Mouse (Mus musculus) megakaryocyte, embryonic 14.5 days (primary cell): ENCODE data around the gene Rimkla. TPM values are rescaled to one million over a fixed set of nuclear protein-coding genes. Genes with fewer than 3 reads are reported as not detected.

Experiments
- H3K27me3 ChIP-seq: replicated peaks from 2 replicates; pipeline ENCODE3; 2012; ENCODE audit warnings: inconsistent platforms
- H3K36me3 ChIP-seq: replicated peaks from 2 replicates; pipeline ENCODE3; 2012; ENCODE audit warnings: low read length, inconsistent platforms, mixed read lengths
- H3K4me1 ChIP-seq: 2 replicates; pipeline ENCODE4 v1.6.1; 2012; ENCODE audit warnings: inconsistent platforms
- H3K4me3 ChIP-seq: replicated peaks from 2 replicates; pipeline ENCODE3; 2012; ENCODE audit warnings: moderate library complexity, mild to moderate bottlenecking, inconsistent platforms
- H3K9me3 ChIP-seq: 2 replicates; pipeline ENCODE4 v1.6.1; 2012; ENCODE audit warnings: inconsistent platforms
- FLI1 ChIP-seq: IDR thresholded peaks from 2 replicates; pipeline ENCODE4 v1.6.1; 2012; ENCODE audit warnings: low read length, inconsistent platforms, mixed read lengths
- GATA1 ChIP-seq: IDR thresholded peaks from 3 replicates; pipeline ENCODE4 v1.6.1; 2012; ENCODE audit warnings: mixed read lengths, low read length, inconsistent platforms, borderline replicate concordance
- polyA plus RNA-seq: library from polyadenylated mRNA; stranded (reverse); fragments of >175 nt; gene quantifications from 2 replicates; pipeline ENCODE4 v1.2.3, GENCODE M21; 2012; ENCODE audit warnings: low replicate concordance; ENCODE audit not compliant: insufficient read depth

Rimkla gene
- polyA plus RNA-seq, 1 experiment = not detected

GRCm38 (mm10) chr4:119524010-119524409 is 31.6 kb upstream of the Rimkla start:
- no peaks in the 10 kb centered on the region for H3K4me1 ChIP-seq
- H3K9me3 ChIP-seq = no peaks in the 10 kb centered on the region
- no peak overlapping the region for H3K4me3 ChIP-seq

GRCm38 (mm10) chr4:119523575-119523974 is 31.1 kb upstream of the Rimkla start:
- no peaks in the 10 kb centered on the region for H3K36me3 ChIP-seq
- H3K27me3 ChIP-seq = peaks cover 23% of the 10 kb centered on the region
- TF ChIP-seq GATA1 (no peak), FLI1 (no peak)
- H3K4me1 ChIP-seq = no peaks in the 10 kb centered on the region
- no peaks in the 10 kb centered on the region for H3K9me3 ChIP-seq
- H3K4me3 ChIP-seq = no peak overlapping the region

More at GRCm38 (mm10) chr4:119524010-119524409, 31.6 kb upstream of the Rimkla start:
- TF ChIP-seq GATA1 = no peak
- no peak for TF ChIP-seq FLI1
- H3K27me3 ChIP-seq = peaks cover 23% of the 10 kb centered on the region
- no peaks in the 10 kb centered on the region for H3K36me3 ChIP-seq

- no peaks in the 10 kb centered on the region for H3K36me3 ChIP-seq
- peaks cover 6% of the 10 kb centered on the region; the same call in 1 of the 2 replicates for H3K4me1 ChIP-seq
- peaks cover 31% of the 10 kb centered on the region for H3K27me3 ChIP-seq
- no peaks in the 10 kb centered on the region for H3K9me3 ChIP-seq
- TF ChIP-seq FLI1 (no peak), GATA1 (no peak)
- H3K4me3 ChIP-seq = no peak overlapping the region
These were observed 20.3 kb upstream of the Rimkla start for GRCm38 (mm10) chr4:119512731-119513141.

GRCm38 (mm10) chr4:119511591-119511990 is 19.2 kb upstream of the Rimkla start:
- Histone ChIP-seq H3K9me3 (peaks cover 5% of the 10 kb centered on the region), H3K27me3 (peaks cover 30% of the 10 kb centered on the region), H3K4me3 (no peak overlapping the region), H3K36me3 (no peaks in the 10 kb centered on the region), H3K4me1 (peaks cover 6% of the 10 kb centered on the region; the same call in 1 of the 2 replicates)
- TF ChIP-seq FLI1 = no peak
- no peak for TF ChIP-seq GATA1

GRCm38 (mm10) chr4:119498319-119498848 is 6.0 kb upstream of the Rimkla start:
- no peaks in the 10 kb centered on the region for H3K4me1 ChIP-seq
- no peaks in the 10 kb centered on the region for H3K9me3 ChIP-seq
- TF ChIP-seq FLI1 = no peak
- H3K36me3 ChIP-seq = no peaks in the 10 kb centered on the region
- H3K4me3 ChIP-seq = no peak overlapping the region
- H3K27me3 ChIP-seq = peaks cover 75% of the 10 kb centered on the region

GRCm38 (mm10) chr4:119492933-119493327 is 502 bp upstream of the Rimkla start:
- Histone ChIP-seq H3K4me3 (peak overlapping the region; percentile 91), H3K27me3 (peaks cover 86% of the 10 kb centered on the region), H3K36me3 (no peaks in the 10 kb centered on the region), H3K9me3 (peaks cover 15% of the 10 kb centered on the region), H3K4me1 (peaks cover 12% of the 10 kb centered on the region)
- no peak for TF ChIP-seq FLI1
- TF ChIP-seq GATA1 = no peak

GRCm38 (mm10) chr4:119490806-119491205 is 1.6 kb downstream of the Rimkla start:
- Histone ChIP-seq H3K36me3 (no peaks in the 10 kb centered on the region), H3K4me3 (no peak overlapping the region), H3K4me1 (peaks cover 12% of the 10 kb centered on the region), H3K9me3 (peaks cover 20% of the 10 kb centered on the region), H3K27me3 (peaks cover 81% of the 10 kb centered on the region)
- TF ChIP-seq FLI1 (no peak), GATA1 (no peak)

- H3K27me3 ChIP-seq = peaks cover 80% of the 10 kb centered on the region
- TF ChIP-seq FLI1 (no peak), GATA1 (no peak)
- H3K9me3 ChIP-seq = peaks cover 20% of the 10 kb centered on the region
- H3K36me3 ChIP-seq = no peaks in the 10 kb centered on the region
- no peak overlapping the region for H3K4me3 ChIP-seq
- peaks cover 12% of the 10 kb centered on the region for H3K4me1 ChIP-seq
These were observed 2.8 kb downstream of the Rimkla start for GRCm38 (mm10) chr4:119489666-119490065.

- Histone ChIP-seq H3K36me3 (no peaks in the 10 kb centered on the region), H3K9me3 (0 out of 2 replicates have a peak, but pooled peaks cover 5% of the 10 kb centered on the region), H3K27me3 (peaks cover 80% of the 10 kb centered on the region), H3K4me3 (no peak overlapping the region), H3K4me1 (no peaks in the 10 kb centered on the region)
- TF ChIP-seq GATA1 = no peak
- no peak for TF ChIP-seq FLI1
These were observed 7.5 kb downstream of the Rimkla start for GRCm38 (mm10) chr4:119484882-119485281.

GRCm38 (mm10) chr4:119483051-119483450 is 9.4 kb downstream of the Rimkla start:
- no peak for TF ChIP-seq GATA1
- no peak for TF ChIP-seq FLI1
- H3K4me1 ChIP-seq = no peaks in the 10 kb centered on the region
- no peaks in the 10 kb centered on the region for H3K36me3 ChIP-seq
- no peak overlapping the region for H3K4me3 ChIP-seq
- peaks cover 78% of the 10 kb centered on the region for H3K27me3 ChIP-seq
- H3K9me3 ChIP-seq = 0 out of 2 replicates have a peak, but pooled peaks cover 5% of the 10 kb centered on the region
